Mouse (Mus musculus) hindbrain, embryonic 15.5 days (tissue): ENCODE data around the gene Csrnp1. TPM values are rescaled to one million over a fixed set of nuclear protein-coding genes. Genes with fewer than 3 reads are reported as not detected.

ENCODE experiments used
- ATAC-seq: fragments of 200-750 bp; cut with Nextera tagmentation; 2 replicates; pipeline ENCODE4 v1.8.0; 2017; ENCODE audit warnings: low read depth, moderate number of reproducible peaks, moderate TSS enrichment; ENCODE audit not compliant: low FRiP score
- H3K27ac ChIP-seq: fragments of 300-500 bp; sonication (generic); replicated peaks from 2 replicates; pipeline ENCODE4 v1.5.1; 2015; ENCODE audit warnings: mild to moderate bottlenecking, inconsistent platforms
- H3K27me3 ChIP-seq: fragments of 300-500 bp; sonication (generic); 2 replicates; pipeline ENCODE4 v1.6.1; 2015; ENCODE audit warnings: control low read depth, inconsistent platforms
- H3K36me3 ChIP-seq: fragments of 300-500 bp; sonication (generic); 2 replicates; pipeline ENCODE4 v1.6.1; 2015; ENCODE audit warnings: control low read depth, inconsistent platforms
- H3K4me1 ChIP-seq: fragments of 300-500 bp; sonication (generic); replicated peaks from 2 replicates; pipeline ENCODE4 v1.6.1; 2015; ENCODE audit warnings: control low read depth, inconsistent platforms
- H3K4me2 ChIP-seq: fragments of 300-500 bp; sonication (generic); 2 replicates; pipeline ENCODE4 v1.6.1; 2015; ENCODE audit warnings: moderate library complexity, mild to moderate bottlenecking, inconsistent platforms
- H3K4me3 ChIP-seq: fragments of 300-500 bp; sonication (generic); 2 replicates; pipeline ENCODE4 v1.5.1; 2015; ENCODE audit warnings: mild to moderate bottlenecking, inconsistent platforms
- H3K9ac ChIP-seq: fragments of 300-500 bp; sonication (generic); 2 replicates; pipeline ENCODE4 v1.6.1; 2015; ENCODE audit warnings: inconsistent platforms
- H3K9me3 ChIP-seq: fragments of 300-500 bp; sonication (generic); 2 replicates; pipeline ENCODE4 v1.6.1; 2016; ENCODE audit warnings: control low read depth, inconsistent platforms
- whole genome bisulfite sequencing: fragments of 180-500 bp; shearing (Covaris S2); methylation state at CpG from one replicate; pipeline ENCODE4 v1.1.7; 2015; 5-methylcytosine and 5-hydroxymethylcytosine counted together
- polyA plus RNA-seq: library from polyadenylated mRNA; unstranded; fragments of >200 nt; fragmentation: Nextera tagmentation; extraction: Ambion mirVana; gene quantifications from 2 replicates; pipeline ENCODE4 v1.2.1, GENCODE M21; 2015

Gene Csrnp1
- polyA plus RNA-seq, 1 experiment from 2014 or later: 1.7 TPM

GRCm38 (mm10) chr9:119982956-119983551 is 1.4 kb downstream of the Csrnp1 start:
- peak overlapping the region; percentile 54 for H3K9ac ChIP-seq
- under 1% methylated on average over 41 of the region's 48 CpGs for WGBS
- peak overlapping the region; percentile 88 for H3K4me2 ChIP-seq
- no peak; the same call in 1 of the 2 replicates for ATAC-seq
- H3K4me3 ChIP-seq: peak overlapping the region; percentile 61
- H3K4me1 ChIP-seq: peaks cover 45% of the 10 kb centered on the region
- peak overlapping the region; percentile 27; the same call in 1 of the 2 replicates for H3K27ac ChIP-seq
- peaks cover 12% of the 10 kb centered on the region; the same call in 1 of the 2 replicates for H3K27me3 ChIP-seq
- H3K36me3 ChIP-seq: no peaks in the 10 kb centered on the region
- no peaks in the 10 kb centered on the region for H3K9me3 ChIP-seq

GRCm38 (mm10) chr9:119982241-119982811 is 2.1 kb downstream of the Csrnp1 start:
- ATAC-seq: peak; percentile 13; the same call in 1 of the 2 replicates
- 4% methylated on average over 11 of the region's 11 CpGs for WGBS
- no peak overlapping the region for H3K27ac ChIP-seq

GRCm38 (mm10) chr9:119981183-119982179 is 3.0 kb downstream of the Csrnp1 start:
- Histone ChIP-seq H3K27ac (peak overlapping the region; percentile 78), H3K4me3 (peak overlapping the region; percentile 17), H3K27me3 (peaks cover 12% of the 10 kb centered on the region; the same call in 1 of the 2 replicates), H3K36me3 (no peaks in the 10 kb centered on the region), H3K9me3 (no peaks in the 10 kb centered on the region), H3K4me1 (peaks cover 61% of the 10 kb centered on the region), H3K4me2 (peak overlapping the region; percentile 88), H3K9ac (peak overlapping the region; percentile 15; the same call in 1 of the 2 replicates)
- WGBS: 4% methylated on average over 16 of the region's 16 CpGs
- peak; percentile 14; the same call in 1 of the 2 replicates for ATAC-seq

More at GRCm38 (mm10) chr9:119982241-119982811, 2.1 kb downstream of the Csrnp1 start:
- Histone ChIP-seq H3K27me3 (peaks cover 12% of the 10 kb centered on the region; the same call in 1 of the 2 replicates), H3K4me2 (peak overlapping the region; percentile 88), H3K9ac (no peak overlapping the region), H3K4me1 (peaks cover 52% of the 10 kb centered on the region), H3K9me3 (no peaks in the 10 kb centered on the region), H3K4me3 (peak overlapping the region; percentile 61), H3K36me3 (no peaks in the 10 kb centered on the region)

- Histone ChIP-seq H3K9ac (0 out of 2 replicates have a peak overlapping the region, but pooled peaks have one; percentile 15), H3K36me3 (no peaks in the 10 kb centered on the region), H3K9me3 (no peaks in the 10 kb centered on the region), H3K4me3 (no peak overlapping the region), H3K27ac (peak overlapping the region; percentile 78), H3K4me1 (peaks cover 62% of the 10 kb centered on the region), H3K27me3 (peaks cover 12% of the 10 kb centered on the region; the same call in 1 of the 2 replicates), H3K4me2 (peak overlapping the region; percentile 88)
- WGBS: 12% methylated on average over 4 of the region's 4 CpGs
- no peak for ATAC-seq
Observed at GRCm38 (mm10) chr9:119980770-119981182, 3.7 kb downstream of the Csrnp1 start.

GRCm38 (mm10) chr9:119979749-119980148 is 4.7 kb downstream of the Csrnp1 start:
- WGBS: 49% methylated on average over 2 of the region's 2 CpGs
- Histone ChIP-seq H3K9ac (no peak overlapping the region), H3K4me2 (no peak overlapping the region), H3K4me3 (no peak overlapping the region), H3K27ac (no peak overlapping the region), H3K36me3 (no peaks in the 10 kb centered on the region), H3K4me1 (peaks cover 62% of the 10 kb centered on the region), H3K27me3 (peaks cover 12% of the 10 kb centered on the region; the same call in 1 of the 2 replicates), H3K9me3 (no peaks in the 10 kb centered on the region)
- no peak for ATAC-seq

GRCm38 (mm10) chr9:119978811-119979441 is 5.5 kb downstream of the Csrnp1 start:
- Histone ChIP-seq H3K4me2 (no peak overlapping the region), H3K27me3 (peaks cover 10% of the 10 kb centered on the region; the same call in 1 of the 2 replicates), H3K9ac (no peak overlapping the region), H3K4me1 (peaks cover 60% of the 10 kb centered on the region), H3K9me3 (no peaks in the 10 kb centered on the region), H3K4me3 (no peak overlapping the region), H3K36me3 (no peaks in the 10 kb centered on the region), H3K27ac (no peak overlapping the region)
- 81% methylated on average over 6 of the region's 6 CpGs for WGBS
- ATAC-seq: no peak

GRCm38 (mm10) chr9:119978151-119978810 is 6.2 kb downstream of the Csrnp1 start:
- H3K4me3 ChIP-seq: no peak overlapping the region
- no peak overlapping the region for H3K27ac ChIP-seq
- H3K9me3 ChIP-seq: no peaks in the 10 kb centered on the region
- peaks cover 55% of the 10 kb centered on the region for H3K4me1 ChIP-seq
- H3K9ac ChIP-seq: no peak overlapping the region
- 46% methylated on average over 9 of the region's 9 CpGs for WGBS
- peaks cover 6% of the 10 kb centered on the region; the same call in 1 of the 2 replicates for H3K27me3 ChIP-seq
- H3K36me3 ChIP-seq: no peaks in the 10 kb centered on the region
- no peak for ATAC-seq
- H3K4me2 ChIP-seq: no peak overlapping the region

- Histone ChIP-seq H3K36me3 (no peaks in the 10 kb centered on the region), H3K9ac (no peak overlapping the region), H3K9me3 (no peaks in the 10 kb centered on the region), H3K4me2 (no peak overlapping the region), H3K4me1 (peaks cover 48% of the 10 kb centered on the region), H3K27me3 (no peaks in the 10 kb centered on the region), H3K4me3 (no peak overlapping the region), H3K27ac (no peak overlapping the region)
- WGBS: 49% methylated on average over 5 of the region's 5 CpGs
- ATAC-seq: no peak
Observed at GRCm38 (mm10) chr9:119977557-119978060, 6.8 kb downstream of the Csrnp1 start.

- no peaks in the 10 kb centered on the region for H3K9me3 ChIP-seq
- H3K27ac ChIP-seq: no peak overlapping the region; the same call in 1 of the 2 replicates
- no peak for ATAC-seq
- H3K4me1 ChIP-seq: peaks cover 47% of the 10 kb centered on the region
- H3K36me3 ChIP-seq: no peaks in the 10 kb centered on the region
- no peaks in the 10 kb centered on the region for H3K27me3 ChIP-seq
- H3K9ac ChIP-seq: no peak overlapping the region
- no peak overlapping the region for H3K4me3 ChIP-seq
- WGBS: 56% methylated on average over 17 of the region's 17 CpGs
- H3K4me2 ChIP-seq: no peak overlapping the region
Observed at GRCm38 (mm10) chr9:119976704-119977556, 7.5 kb downstream of the Csrnp1 start.

- Histone ChIP-seq H3K9ac (no peak overlapping the region), H3K36me3 (no peaks in the 10 kb centered on the region), H3K4me3 (no peak overlapping the region), H3K4me2 (no peak overlapping the region), H3K4me1 (peaks cover 47% of the 10 kb centered on the region), H3K9me3 (no peaks in the 10 kb centered on the region), H3K27me3 (no peaks in the 10 kb centered on the region), H3K27ac (no peak overlapping the region)
- no peak for ATAC-seq
- WGBS: 95% methylated on average over 4 of the region's 4 CpGs
Observed at GRCm38 (mm10) chr9:119975286-119975685, 9.2 kb downstream of the Csrnp1 start.
